Mouse (Mus musculus) brain, embryonic 14.5 days (tissue): Measurements from ENCODE around the gene Nudcd3.

Experiments used
- CTCF ChIP-seq: fragments of 200-500 bp; IDR thresholded peaks from 2 replicates; pipeline ENCODE4 v1.5.1; 2012; ENCODE audit warnings: inconsistent platforms, mild to moderate bottlenecking, moderate library complexity, borderline replicate concordance; ENCODE audit not compliant: insufficient read depth, insufficient read length; ENCODE audit errors: extremely low read depth
- POLR2A ChIP-seq: fragments of 200-500 bp; IDR thresholded peaks from 2 replicates; pipeline ENCODE4 v1.6.1; 2012; ENCODE audit warnings: mild to moderate bottlenecking, inconsistent platforms, borderline replicate concordance; ENCODE audit not compliant: poor library complexity, insufficient read depth, insufficient read length, severe bottlenecking; ENCODE audit errors: extremely low read depth

DNA sequence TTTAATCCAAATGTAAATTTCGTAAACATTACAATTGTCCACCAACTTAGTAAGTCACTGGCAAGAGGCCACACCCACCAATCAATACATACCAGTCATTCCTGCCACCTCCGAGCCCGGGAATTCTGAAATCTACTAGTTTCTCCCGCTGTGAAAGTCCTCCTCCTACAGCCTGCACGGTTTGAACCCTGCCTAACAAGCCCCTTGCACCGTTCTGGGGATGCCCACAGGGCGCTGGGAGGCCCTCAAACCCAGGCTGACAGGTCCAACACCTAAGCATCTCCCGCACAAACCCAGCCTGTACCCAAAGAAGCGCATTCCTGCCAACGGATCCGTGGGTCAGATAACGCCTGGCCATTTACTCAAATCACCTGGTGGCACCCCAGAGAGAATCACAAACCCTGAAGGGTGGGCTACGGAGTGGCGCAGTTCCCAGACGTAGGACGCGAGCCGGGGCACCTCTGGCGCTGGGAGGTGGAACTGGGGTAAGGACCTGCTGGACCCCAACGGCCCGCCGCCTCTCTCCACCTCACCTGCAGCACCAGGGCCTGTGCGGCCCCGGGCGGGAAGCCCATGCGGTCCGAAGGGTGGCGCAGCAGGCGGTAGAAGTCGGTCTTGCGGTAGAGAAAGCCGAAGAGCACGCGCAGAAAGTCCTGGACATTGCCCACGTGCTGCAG, 667 bp downstream of the Nudcd3 start, which contains the start of gene A730071L15Rik:
- TF ChIP-seq CTCF (no peak), POLR2A (no peak)
